Mouse (Mus musculus) embryonic facial prominence, embryonic 11.5 days (tissue): ENCODE measurements at regions not wholly inside any gene's neighbourhood (a gene's known extent, or its start where the extent isn't known, plus 50 kb on each side); places are given as distances from the start of the nearest gene placed in this dataset.

Experiments
- ATAC-seq: fragments of 200-750 bp; cut with Nextera tagmentation; replicated peaks from 2 replicates; pipeline ENCODE4 v1.8.0; 2017; ENCODE audit warnings: low read depth; ENCODE audit not compliant: insufficient number of reproducible peaks, low FRiP score, low TSS enrichment
- DNase-seq: peaks from one replicate; pipeline ENCODE4 v3.0.0-alpha.2; 2015; ENCODE audit warnings: low spot score
- H3K27ac ChIP-seq: fragments of 300-500 bp; sonication (generic); replicated peaks from 2 replicates; pipeline ENCODE4 v1.5.1; 2014; ENCODE audit warnings: mild to moderate bottlenecking, low read depth, low read length, control low read depth
- H3K27me3 ChIP-seq: fragments of 300-500 bp; sonication (generic); 2 replicates; pipeline ENCODE4 v1.6.1; 2014; ENCODE audit warnings: mild to moderate bottlenecking, low read length, moderate library complexity, mixed read lengths; ENCODE audit not compliant: control insufficient read depth, insufficient read depth
- H3K36me3 ChIP-seq: fragments of 300-500 bp; sonication (generic); replicated peaks from 2 replicates; pipeline ENCODE4 v1.6.1; 2014; ENCODE audit warnings: low read depth, mild to moderate bottlenecking, low read length, moderate library complexity, mixed read lengths; ENCODE audit not compliant: control insufficient read depth, insufficient read depth
- H3K4me1 ChIP-seq: fragments of 300-500 bp; sonication (generic); 2 replicates; pipeline ENCODE4 v1.6.1; 2014; ENCODE audit warnings: low read length, mixed read lengths; ENCODE audit not compliant: control insufficient read depth, insufficient read depth
- H3K4me2 ChIP-seq: fragments of 300-500 bp; sonication (generic); 2 replicates; pipeline ENCODE4 v1.6.1; 2014; ENCODE audit warnings: low read depth, mild to moderate bottlenecking, control low read depth, low read length, moderate library complexity
- H3K4me3 ChIP-seq: fragments of 300-500 bp; sonication (generic); 2 replicates; pipeline ENCODE4 v1.5.1; 2014; ENCODE audit warnings: low read depth, low read length, control low read depth
- H3K9ac ChIP-seq: fragments of 300-500 bp; sonication (generic); replicated peaks from 2 replicates; pipeline ENCODE4 v1.6.1; 2014; ENCODE audit warnings: mild to moderate bottlenecking, control low read depth, low read length
- H3K9me3 ChIP-seq: fragments of 300-500 bp; sonication (generic); replicated peaks from 2 replicates; pipeline ENCODE4 v1.6.1; 2016; ENCODE audit warnings: mild to moderate bottlenecking, low read length, inconsistent platforms, mixed read lengths; ENCODE audit not compliant: control insufficient read depth
- WGBS: fragments of 180-500 bp; shearing (Covaris S2); extraction: QIAGEN DNeasy Blood & Tissue Kit; methylation state at CpG from one replicate; pipeline ENCODE4 v1.1.7; 2014; 5-methylcytosine and 5-hydroxymethylcytosine counted together

GRCm38 (mm10) chr2:12614345-12614744 lies 195.1 kb upstream of the Mindy3 start:
- no peaks in the 10 kb centered on the region for H3K36me3 ChIP-seq
- no peaks in the 10 kb centered on the region for H3K4me1 ChIP-seq
- WGBS: 85% methylated on average over 2 of the region's 2 CpGs
- no peak overlapping the region for H3K27ac ChIP-seq
- ATAC-seq (no peak), DNase-seq (no peak)
- H3K9me3 ChIP-seq: no peaks in the 10 kb centered on the region
- H3K9ac ChIP-seq: no peak overlapping the region
- no peak overlapping the region for H3K4me3 ChIP-seq
- H3K4me2 ChIP-seq: no peak overlapping the region
- H3K27me3 ChIP-seq: no peaks in the 10 kb centered on the region

- Histone ChIP-seq H3K4me3 (no peak overlapping the region), H3K9ac (no peak overlapping the region), H3K4me1 (no peaks in the 10 kb centered on the region), H3K4me2 (no peak overlapping the region), H3K27me3 (no peaks in the 10 kb centered on the region), H3K9me3 (no peaks in the 10 kb centered on the region), H3K27ac (no peak overlapping the region), H3K36me3 (no peaks in the 10 kb centered on the region)
- ATAC-seq: no peak
- WGBS: 74% methylated on average over 2 of the region's 2 CpGs
- no peak for DNase-seq
These were observed 194.6 kb upstream of the Mindy3 start for GRCm38 (mm10) chr2:12613858-12614257.

- Histone ChIP-seq H3K9ac (no peak overlapping the region), H3K4me3 (no peak overlapping the region), H3K27me3 (no peaks in the 10 kb centered on the region), H3K27ac (no peak overlapping the region), H3K4me2 (no peak overlapping the region), H3K36me3 (no peaks in the 10 kb centered on the region), H3K9me3 (no peaks in the 10 kb centered on the region), H3K4me1 (no peaks in the 10 kb centered on the region)
- DNase-seq (no peak), ATAC-seq (no peak)
- 60% methylated on average over 2 of the region's 2 CpGs for WGBS
These were observed 163.3 kb upstream of the Mindy3 start for GRCm38 (mm10) chr2:12582566-12582965.

GRCm38 (mm10) chr2:12557736-12558135 lies 138.5 kb upstream of the Mindy3 start:
- Histone ChIP-seq H3K9me3 (no peaks in the 10 kb centered on the region), H3K9ac (no peak overlapping the region), H3K27me3 (no peaks in the 10 kb centered on the region), H3K4me1 (no peaks in the 10 kb centered on the region), H3K36me3 (no peaks in the 10 kb centered on the region), H3K4me3 (no peak overlapping the region), H3K4me2 (no peak overlapping the region), H3K27ac (no peak overlapping the region)
- ATAC-seq: no peak
- DNase-seq: no peak
- 48% methylated on average over 1 of the region's 1 CpGs for WGBS

- ATAC-seq: no peak
- Histone ChIP-seq H3K4me1 (no peaks in the 10 kb centered on the region), H3K27ac (no peak overlapping the region), H3K36me3 (no peaks in the 10 kb centered on the region), H3K4me2 (no peak overlapping the region), H3K9ac (no peak overlapping the region), H3K9me3 (no peaks in the 10 kb centered on the region), H3K4me3 (no peak overlapping the region), H3K27me3 (no peaks in the 10 kb centered on the region)
- DNase-seq: no peak
- 79% methylated on average over 5 of the region's 5 CpGs for WGBS
These were observed 103.1 kb upstream of the Mindy3 start for GRCm38 (mm10) chr2:12522411-12522810.

- no peaks in the 10 kb centered on the region for H3K27me3 ChIP-seq
- DNase-seq (no peak), ATAC-seq (no peak)
- no peak overlapping the region for H3K9ac ChIP-seq
- H3K4me2 ChIP-seq: no peak overlapping the region
- no peak overlapping the region for H3K4me3 ChIP-seq
- no peak overlapping the region for H3K27ac ChIP-seq
- no peaks in the 10 kb centered on the region for H3K4me1 ChIP-seq
- no peaks in the 10 kb centered on the region for H3K36me3 ChIP-seq
- H3K9me3 ChIP-seq: no peaks in the 10 kb centered on the region
These were observed 102.5 kb upstream of the Mindy3 start for GRCm38 (mm10) chr2:12521744-12522143.

- Histone ChIP-seq H3K4me1 (no peaks in the 10 kb centered on the region), H3K9ac (no peak overlapping the region), H3K27me3 (no peaks in the 10 kb centered on the region), H3K36me3 (no peaks in the 10 kb centered on the region), H3K9me3 (no peaks in the 10 kb centered on the region), H3K4me2 (no peak overlapping the region), H3K4me3 (no peak overlapping the region), H3K27ac (no peak overlapping the region)
- ATAC-seq (no peak), DNase-seq (peak; percentile 9)
- 81% methylated on average over 3 of the region's 3 CpGs for WGBS
These were observed 73.1 kb upstream of the Mindy3 start for GRCm38 (mm10) chr2:12492369-12492768.

GRCm38 (mm10) chr2:12469440-12470339 lies 50.4 kb upstream of the Mindy3 start:
- Histone ChIP-seq H3K4me1 (no peaks in the 10 kb centered on the region), H3K9ac (no peak overlapping the region), H3K36me3 (no peaks in the 10 kb centered on the region), H3K9me3 (no peaks in the 10 kb centered on the region), H3K4me3 (no peak overlapping the region), H3K27ac (no peak overlapping the region), H3K27me3 (no peaks in the 10 kb centered on the region), H3K4me2 (no peak overlapping the region)
- 86% methylated on average over 7 of the region's 7 CpGs for WGBS
- ATAC-seq (no peak), DNase-seq (no peak)
